Mouse (Mus musculus): ENCODE measurements around the gene Dbn1.
"Not testable (repeated sequence)": the region's sequence is repeated elsewhere in the genome, so short reads cannot be mapped to it uniquely, and the experiment has no call there.

Dbn1 gene

DNA sequence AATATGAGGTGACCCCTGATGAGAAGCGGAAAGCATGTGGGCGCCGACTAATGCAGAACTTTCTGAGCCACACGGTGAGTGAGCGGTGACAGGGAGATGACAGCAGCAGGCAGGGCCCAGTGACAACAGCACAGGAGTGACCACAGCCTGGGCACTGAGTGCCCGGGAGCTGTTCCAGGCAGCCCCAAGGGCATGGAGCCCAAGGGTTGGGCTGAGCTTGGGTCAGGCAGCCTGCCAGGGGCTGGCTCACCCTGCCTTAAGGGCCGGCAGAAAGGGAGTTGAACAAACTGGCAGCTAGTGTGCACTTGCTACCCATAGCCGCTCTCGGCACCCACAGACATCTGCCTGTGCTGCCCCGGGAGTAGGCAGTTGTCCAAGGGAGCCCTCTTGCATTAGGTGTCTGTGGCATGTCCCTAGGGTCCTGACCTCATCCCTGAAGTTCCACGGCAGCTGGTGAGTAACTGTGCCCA is 37.4 kb downstream of the Dbn1 start:
- in situ Hi-C loops (cut with MboI): no loop called here

GRCm38 (mm10) chr13:55449679-55450441 is 38.1 kb downstream of the Dbn1 start:
- in situ Hi-C loops (cut with MboI): no loop called here

- in situ Hi-C loops (cut with MboI): no loop called here
Observed at GRCm38 (mm10) chr13:55449205-55449604, 38.7 kb downstream of the Dbn1 start.

GRCm38 (mm10) chr13:55448131-55448530 is 39.8 kb downstream of the Dbn1 start:
- in situ Hi-C loops (cut with MboI): no loop called here

DNA sequence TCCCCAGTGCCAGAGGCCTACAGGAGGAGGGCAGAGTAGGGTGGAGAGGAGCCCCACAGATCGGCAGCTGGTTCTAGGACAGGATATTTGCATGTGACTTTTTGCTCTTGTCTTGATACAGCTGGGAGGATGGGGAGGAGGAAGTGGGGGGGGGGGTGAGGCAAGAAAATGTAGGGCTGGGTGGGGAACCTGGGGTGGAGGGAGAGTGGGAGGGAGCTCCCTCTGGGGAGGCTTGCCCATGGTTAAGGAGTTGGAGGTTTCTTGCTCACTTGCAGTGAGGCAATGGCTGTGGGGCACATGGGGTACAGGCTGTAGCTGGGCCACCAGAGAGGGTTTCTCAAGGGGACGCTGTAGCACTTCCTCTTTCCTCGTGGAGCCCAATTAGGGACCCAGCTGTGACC is 40.4 kb downstream of the Dbn1 start:
- in situ Hi-C loops (cut with MboI): no loop called here

GRCm38 (mm10) chr13:55446483-55447105 is 41.3 kb downstream of the Dbn1 start:
- in situ Hi-C loops (cut with MboI): no loop called here

- in situ Hi-C loops (cut with MboI): no loop called here
Observed at GRCm38 (mm10) chr13:55445361-55446091, 42.4 kb downstream of the Dbn1 start.

- in situ Hi-C loops (cut with MboI): no loop called here
Observed at GRCm38 (mm10) chr13:55444937-55445315, 43.0 kb downstream of the Dbn1 start, which contains the start of gene Grk6. Grk6 (plus strand) TSS chr13:55445072.

DNA sequence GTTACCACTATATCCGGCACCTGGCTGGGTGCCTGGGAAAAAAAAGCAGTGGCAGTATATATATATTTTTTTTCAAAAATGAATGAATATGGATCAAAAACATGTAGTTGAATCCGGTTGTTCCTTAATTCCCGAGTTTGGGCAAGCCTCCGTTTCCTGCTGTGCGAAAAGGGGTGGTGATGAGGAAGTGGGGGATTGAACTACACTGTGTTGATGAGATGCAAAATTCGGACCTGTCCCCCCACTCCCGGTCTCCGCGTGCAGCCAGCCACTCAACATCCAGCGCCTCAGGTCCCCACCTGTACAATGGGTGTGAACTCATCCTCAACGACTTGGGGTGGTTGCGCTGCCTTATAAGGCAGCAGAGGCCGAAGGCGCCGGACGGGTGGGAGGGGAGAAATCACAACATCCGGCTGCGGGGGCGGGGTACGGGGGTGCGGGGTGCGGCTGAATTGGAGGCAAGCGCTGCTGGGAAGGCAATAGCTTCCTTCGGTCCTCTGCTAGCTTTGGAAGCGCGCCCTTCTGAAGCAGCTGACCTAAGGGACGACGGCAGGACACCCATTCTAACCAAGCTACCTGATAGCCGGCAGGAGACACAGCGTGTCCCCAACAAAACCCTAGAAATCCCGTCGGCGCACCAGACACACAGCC is 43.5 kb downstream of the Dbn1 start:
- in situ Hi-C loops (cut with MboI): no loop called here

GRCm38 (mm10) chr13:55443799-55444285 is 44.1 kb downstream of the Dbn1 start:
- in situ Hi-C loops (cut with MboI): no loop called here

DNA sequence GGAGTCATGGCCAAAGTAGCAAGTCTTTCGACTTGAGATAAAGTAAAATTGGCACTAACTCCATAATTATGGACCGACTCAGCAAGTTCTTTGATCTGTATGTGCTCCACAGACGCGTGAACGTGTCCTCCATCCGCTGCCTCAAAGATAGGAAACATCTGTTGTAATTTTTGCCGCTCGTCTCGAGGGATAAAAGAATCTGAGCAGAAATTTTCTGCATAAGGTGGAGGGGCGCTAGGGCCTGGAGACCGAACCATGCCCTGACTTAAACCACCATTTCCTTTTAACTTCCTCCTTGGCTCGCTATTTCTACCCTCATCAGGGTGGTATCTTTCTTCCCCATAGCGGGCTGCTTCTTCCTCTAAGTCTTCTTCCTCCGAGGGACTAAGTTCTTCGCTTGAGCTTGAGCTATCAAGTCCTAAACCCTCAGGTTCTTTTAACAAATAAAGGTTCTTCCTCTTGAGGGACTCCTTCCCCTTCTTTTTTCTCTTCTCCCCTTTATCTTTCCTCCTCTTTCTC is 50.7 kb downstream of the Dbn1 start:
- in situ Hi-C loops (cut with MboI): not testable (repeated sequence)

DNA sequence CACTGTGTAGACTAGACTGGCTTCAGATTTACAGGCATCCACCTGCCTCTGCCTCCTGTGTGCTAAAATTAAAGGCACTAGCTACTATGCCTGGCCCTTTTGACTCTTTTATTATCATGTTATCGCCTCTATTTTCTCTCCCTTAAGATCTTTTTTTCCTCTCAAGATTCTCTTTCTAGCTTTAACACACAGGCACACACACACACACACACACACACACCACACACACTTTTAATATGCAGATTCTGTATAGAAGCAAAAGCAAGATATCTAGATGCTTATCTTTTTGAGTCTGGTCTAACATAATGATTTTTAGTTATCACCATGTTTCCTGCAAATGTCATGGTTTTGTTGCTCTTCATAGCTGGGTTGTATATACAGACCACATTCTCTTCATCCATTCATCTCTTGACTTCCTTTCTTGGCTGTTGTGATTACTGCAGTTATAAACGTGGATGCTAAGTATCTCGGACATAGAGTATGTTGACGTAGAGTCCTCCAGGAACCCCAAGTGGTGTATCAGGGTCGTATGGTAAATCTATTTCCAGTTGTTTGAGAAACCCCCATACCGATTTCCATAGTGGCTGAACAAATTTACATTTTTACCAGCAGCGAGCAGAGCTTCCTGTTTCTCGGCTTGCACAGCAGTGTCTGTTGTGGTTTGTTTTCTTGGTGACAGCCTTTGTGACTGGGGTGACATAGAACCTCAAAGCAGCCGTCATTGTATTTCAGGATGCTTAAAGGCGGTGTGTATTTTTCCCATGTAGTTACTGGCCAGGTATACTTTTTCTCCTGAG is 55.8 kb downstream of the Dbn1 start:
- in situ Hi-C loops (cut with MboI): no loop called here

DNA sequence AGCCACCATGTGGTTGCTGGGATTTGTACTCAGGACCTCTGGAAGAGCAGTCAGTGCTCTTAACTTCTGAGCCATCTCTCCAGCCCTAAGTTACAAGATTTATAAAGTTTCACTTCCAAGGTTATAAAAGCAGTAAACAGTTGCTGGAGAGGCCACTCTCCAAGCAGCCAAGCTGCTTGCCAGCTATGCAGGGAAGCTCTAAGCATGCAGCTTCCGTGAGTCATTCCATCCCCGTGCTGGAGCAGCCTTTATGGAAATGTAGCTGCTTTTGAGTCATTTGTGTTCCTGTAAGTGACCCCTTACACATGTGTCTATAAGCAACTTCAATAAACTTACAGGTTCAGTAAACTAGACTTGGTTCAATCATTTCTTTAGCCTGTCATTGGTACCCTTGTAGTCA is 57.3 kb downstream of the Dbn1 start:
- in situ Hi-C loops (cut with MboI): no loop called here

GRCm38 (mm10) chr13:55429226-55429888 is 58.6 kb downstream of the Dbn1 start:
- in situ Hi-C loops (cut with MboI): loop anchor here (5.0 kb wide), 1 partner anchor 38 kb away; no protein-coding TSS in a partner anchor

DNA sequence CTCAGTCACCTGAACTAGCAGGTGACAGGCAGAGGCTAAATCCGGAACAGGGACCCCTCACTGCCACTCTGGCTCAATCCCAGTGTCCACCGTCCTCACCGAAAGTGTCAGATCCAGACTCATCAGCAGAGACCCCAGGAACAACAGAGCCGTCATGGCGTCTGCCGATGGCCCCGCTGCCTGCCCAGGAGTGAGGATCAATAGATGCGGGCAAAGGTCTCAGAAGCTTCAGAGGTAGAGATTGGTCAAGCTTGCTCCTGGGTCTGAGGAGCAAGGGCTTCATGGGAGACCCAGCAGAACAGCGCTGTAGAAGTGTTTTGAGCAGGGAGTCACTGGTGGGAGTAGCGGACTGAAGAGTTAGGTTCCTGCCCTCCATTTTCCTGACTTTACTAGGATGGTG is 61.3 kb downstream of the Dbn1 start, which contains the start of gene F12:
Gene F12, minus strand, starts transcription at position 181 of the 400 bp plus-strand sequence.
- in situ Hi-C loops (cut with MboI): loop anchor here (5.0 kb wide), 1 partner anchor 41 kb away; no protein-coding TSS in a partner anchor
